Mouse (Mus musculus) heart, adult 2 months (tissue): ENCODE results near the gene Prkcg.

Source experiments
- EP300 ChIP-seq: fragments of 200-500 bp; IDR thresholded peaks from 2 replicates; pipeline ENCODE4 v1.6.1; 2011; ENCODE audit warnings: low read depth, low read length, control low read depth; ENCODE audit not compliant: insufficient read depth
- POLR2A ChIP-seq: fragments of 200-500 bp; IDR thresholded peaks from 2 replicates; pipeline ENCODE4 v1.6.1; 2011; ENCODE audit warnings: mild to moderate bottlenecking, low read depth, low read length, control low read depth; ENCODE audit not compliant: insufficient read depth

DNA sequence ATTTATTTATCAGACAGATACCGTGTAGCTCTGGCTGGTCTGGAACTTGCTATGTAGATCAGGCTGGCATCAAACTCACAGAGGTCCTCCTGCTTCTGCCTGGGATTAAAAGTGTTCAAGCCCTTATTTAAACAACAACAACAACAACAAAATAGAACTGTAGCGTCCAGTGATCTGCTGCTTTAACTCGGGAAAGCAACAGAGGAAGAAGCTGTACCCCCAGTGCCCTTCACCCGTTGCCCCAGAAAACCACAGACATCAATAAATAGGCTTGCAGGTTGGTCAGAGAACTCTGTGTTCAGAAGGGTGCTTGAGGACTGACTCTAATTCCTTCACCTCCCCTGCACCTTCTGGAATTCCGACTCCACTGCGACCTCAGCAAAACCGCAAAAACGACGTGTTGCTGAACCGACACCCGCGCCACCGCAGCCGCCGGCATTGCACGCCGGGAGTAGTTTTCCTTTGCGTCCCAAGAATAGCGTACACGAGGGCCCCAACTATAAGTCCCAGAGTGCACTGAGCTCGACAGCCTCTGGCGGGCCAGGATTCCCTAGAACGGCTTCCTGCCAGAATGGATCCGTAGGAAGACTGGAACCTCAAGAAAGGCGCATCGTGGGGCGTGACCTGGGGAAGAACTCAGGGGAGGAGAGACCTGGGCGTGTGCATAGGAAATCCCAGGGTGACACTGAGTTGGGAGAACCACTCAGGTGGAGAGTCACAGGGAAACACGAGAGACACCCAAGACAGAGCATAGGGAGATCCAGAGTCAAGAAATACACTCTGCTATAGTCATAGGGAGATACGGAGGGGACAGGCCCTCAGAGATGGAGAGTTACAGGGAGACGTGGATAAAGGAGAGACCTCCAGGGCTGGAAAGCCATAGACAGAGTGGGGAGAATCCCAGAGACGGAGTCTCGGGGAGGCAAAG lies 12.9 kb downstream of the Prkcg start:
- TF ChIP-seq POLR2A (peak; percentile 67), EP300 (no peak)
